Mouse (Mus musculus) layer of hippocampus, adult 8-10 months (tissue): ENCODE results near the gene Zbtb48. TPM values are rescaled to one million over a fixed set of nuclear protein-coding genes. Genes with fewer than 3 reads are reported as not detected.
A peak's percentile ranks its signal among the peaks of the same experiment; 100 is the strongest.

Source experiments
- DNase-seq, 2 experiments: peaks; one replicate each; pipeline ENCODE4 v3.0.0; 2022; ENCODE audit warnings: low spot score in 2 of 2
- total RNA-seq, 4 experiments: library from RNA; stranded (reverse); gene quantifications; 2 replicates each; pipeline ENCODE4 v1.2.4; 2022

The Zbtb48 gene
- total RNA-seq, 4 experiments from 2014 or later: 13.8 to 17.6 (median 15.8) TPM

DNA sequence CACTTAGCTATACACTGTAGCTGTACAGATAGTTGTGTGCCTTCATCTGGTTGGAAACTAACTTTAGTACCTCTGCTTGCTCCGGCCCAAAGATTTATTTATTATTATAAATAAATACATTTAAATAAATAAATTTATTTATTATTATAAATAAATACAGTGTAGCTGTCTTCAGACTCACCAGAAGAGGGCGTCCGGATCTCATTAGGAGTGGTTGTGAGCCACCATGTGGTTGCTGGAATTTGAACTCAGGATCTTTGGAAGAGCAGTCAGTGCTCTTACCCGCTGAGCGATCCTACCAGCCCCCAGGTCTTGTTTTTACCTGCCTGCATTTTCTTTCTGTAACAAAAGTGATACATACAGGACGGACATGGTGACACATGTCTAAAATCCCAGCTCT, 21.3 kb downstream of the Zbtb48 start:
- no peak for DNase-seq

DNA sequence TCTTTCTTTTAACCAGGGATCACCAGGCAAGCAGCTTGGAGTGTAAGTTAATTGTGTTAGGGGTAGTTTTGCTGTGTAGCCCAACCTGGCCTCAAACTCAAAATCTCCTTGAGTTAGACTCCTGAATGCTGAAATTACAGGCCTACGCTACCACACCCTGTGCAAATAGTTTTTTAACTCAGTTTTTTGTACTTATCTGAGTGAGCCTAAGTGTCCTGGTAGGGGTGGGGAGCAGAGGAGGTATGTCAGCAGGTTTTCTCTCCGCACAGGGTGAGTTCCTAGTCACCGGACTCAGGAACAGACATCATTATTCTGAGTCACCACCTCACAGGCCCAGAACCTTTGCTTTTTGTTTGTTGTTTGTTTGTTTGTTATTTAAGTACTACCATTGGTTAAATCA, 25.4 kb downstream of the Zbtb48 start:
- no peak for DNase-seq

DNA sequence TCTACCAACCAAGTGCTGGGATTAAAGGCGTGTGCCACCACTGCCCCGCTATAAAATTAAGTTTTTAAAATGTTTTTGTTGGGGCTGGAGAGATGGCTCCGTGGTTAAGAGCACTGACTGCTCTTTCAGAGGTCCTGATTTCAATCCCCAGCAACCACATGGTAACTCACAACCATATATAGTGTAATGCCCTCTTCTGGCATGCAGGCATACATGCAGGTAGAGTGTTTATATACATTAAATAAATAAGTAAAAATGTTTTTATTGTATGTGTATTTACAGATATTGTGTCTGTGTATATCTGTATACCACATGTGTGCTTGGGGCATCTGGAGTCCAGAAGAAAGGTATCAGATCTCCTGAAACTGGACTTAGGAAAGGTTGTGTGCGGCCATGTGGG, 26.1 kb downstream of the Zbtb48 start:
- no peak for DNase-seq

- DNase-seq: no peak
Measured at GRCm38 (mm10) chr4:152000906-152001305, 26.6 kb downstream of the Zbtb48 start.

GRCm38 (mm10) chr4:151999481-151999880, 28.0 kb downstream of the Zbtb48 start:
- no peak for DNase-seq

- no peak for DNase-seq
Measured at GRCm38 (mm10) chr4:151997701-151998100, 29.8 kb downstream of the Zbtb48 start.

DNA sequence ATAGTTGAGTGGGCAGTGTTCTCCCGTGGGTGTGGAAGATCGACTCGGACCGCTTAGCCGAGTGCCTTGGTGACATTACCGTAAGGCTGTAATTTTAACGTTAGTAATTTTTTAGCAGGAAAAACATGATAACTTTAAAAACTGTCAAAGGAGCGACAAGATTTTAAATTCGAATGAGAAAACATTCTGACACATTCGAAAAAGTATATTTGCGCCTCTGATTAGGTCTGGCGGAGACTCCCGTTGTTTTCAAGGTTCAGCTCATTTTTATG, 30.6 kb downstream of the Zbtb48 start:
- DNase-seq: no peak

DNA sequence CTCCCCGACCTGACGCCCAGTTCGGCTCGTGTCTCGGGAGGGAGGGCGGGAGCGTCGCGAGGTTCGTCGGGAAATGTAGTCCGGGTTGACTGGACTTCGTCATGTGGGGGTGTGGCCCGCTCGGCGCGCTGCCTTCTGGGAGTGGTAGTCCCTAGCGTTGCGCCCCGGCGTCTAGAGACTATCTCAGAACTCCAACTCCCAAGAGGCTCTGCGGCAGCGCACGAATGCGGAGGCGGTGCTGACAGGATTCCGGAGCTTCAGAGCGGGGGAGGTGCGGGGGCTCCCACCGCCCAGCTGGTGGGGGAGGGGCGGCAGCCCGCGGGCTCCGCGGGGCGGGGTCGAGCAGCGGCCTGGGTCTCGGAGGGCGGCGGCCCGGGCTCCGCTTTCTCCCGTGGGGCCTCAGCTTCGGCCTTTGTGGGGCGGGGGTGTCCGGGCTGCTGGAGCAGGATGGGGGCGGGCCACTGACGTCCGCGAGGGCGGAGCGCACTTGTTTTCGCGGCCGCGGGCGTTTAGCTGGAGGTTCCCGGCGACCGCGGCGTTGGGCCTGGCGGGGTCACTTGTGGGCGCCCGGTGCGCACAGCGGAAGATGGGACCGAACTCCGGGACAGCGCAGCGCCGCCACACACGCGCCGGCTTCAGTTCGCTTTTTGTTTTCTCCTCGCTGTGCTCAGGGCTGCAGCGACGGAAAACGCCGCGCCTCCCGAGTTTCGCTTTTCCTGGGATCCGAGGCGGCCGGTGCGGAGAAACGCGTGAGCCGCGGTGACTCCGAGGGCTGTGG, 31.1 kb downstream of the Zbtb48 start, which contains the start of gene Phf13:
Gene Phf13 (minus strand): TSS at position 86 of the 778 bp plus-strand sequence.
- peak; percentile 99 for DNase-seq

- peak in 1 of 2 experiments; percentile 53 for DNase-seq
Measured at GRCm38 (mm10) chr4:151995371-151996172, 31.9 kb downstream of the Zbtb48 start.

GRCm38 (mm10) chr4:151994228-151995171, 33.0 kb downstream of the Zbtb48 start:
- no peak for DNase-seq

DNA sequence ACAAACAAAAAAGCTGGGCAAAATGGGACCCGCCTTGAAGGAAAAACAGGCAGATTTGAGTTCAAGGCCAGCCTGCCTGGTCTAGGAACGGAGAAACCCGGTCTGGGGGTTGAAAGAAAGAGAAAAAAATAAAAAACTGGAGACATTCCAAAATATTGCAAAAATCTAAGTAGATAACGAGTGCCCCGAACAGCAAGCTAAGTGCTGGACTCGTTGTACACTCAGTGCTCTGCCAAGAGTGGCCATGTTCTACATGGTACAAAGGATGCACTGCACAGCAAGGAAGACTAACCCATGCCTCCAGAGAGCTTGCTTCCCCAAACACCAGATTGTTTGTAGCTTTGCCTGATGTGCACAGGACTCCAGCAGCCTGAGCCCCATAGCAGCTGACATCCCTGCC, 34.4 kb downstream of the Zbtb48 start:
- no peak for DNase-seq

DNA sequence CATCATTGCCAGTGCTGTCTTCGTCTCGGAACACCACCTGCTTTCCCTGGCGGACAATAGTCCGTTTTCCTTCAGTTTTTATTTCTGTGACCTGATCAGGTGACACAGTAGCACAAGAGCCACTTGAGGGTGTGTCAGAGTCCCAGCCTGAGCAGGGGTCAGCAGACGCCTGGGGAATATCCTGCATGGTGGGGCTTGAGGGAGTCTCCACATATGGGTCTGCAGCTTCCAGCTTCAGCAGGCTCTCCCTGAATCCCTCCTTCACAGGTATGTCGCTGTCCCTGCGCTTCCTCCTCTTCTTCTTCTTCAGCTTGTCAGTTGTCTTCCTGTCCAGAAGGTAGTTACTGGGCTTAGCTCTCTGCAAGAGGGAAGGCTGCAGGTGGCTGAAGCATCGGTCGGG, 35.4 kb downstream of the Zbtb48 start:
- no peak for DNase-seq

- DNase-seq: no peak
Measured at GRCm38 (mm10) chr4:151989110-151989488, 38.4 kb downstream of the Zbtb48 start.

DNA sequence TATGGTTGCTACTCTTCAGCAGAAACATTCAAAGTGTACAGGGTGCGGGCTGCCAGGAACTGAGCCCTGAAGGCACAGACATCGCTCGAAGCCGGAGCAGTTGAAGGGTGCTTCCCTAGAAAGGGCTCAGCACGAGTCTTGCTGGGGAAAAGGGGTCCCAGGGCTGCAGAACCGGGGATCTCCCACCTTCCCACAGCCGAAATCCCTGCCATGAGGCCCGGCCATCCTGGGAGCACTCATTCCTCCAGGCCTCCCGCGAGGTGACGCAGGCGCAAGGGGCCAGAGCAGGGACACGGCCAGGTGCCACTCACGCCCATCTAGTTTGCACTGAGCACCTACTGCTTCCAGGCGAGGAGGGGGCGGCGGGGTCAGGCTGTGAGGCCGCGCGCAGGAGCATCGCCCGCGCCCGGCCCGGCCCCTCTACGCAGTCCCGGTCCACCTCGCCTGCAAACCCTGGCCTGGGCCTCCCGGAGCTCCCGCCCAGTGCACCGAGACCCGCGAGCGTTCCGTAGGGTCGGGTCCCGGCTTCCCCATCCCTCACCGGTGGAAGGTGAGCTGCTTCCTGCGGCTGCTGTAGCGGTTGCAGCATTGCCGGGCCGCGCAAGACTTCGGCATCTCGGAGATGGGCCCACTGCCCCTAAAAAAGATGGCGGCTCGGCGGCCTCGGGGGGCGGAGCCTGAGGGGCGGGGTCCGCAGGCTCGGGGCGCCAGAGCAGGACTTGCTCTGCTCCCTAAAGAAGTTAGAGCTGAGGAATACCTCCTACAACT, 38.9 kb downstream of the Zbtb48 start, which contains the start of gene Thap3:
Gene Thap3 (minus strand): TSS at position 656 of the 768 bp plus-strand sequence.
- DNase-seq: peak in 1 of 2 experiments; percentile 72

DNA sequence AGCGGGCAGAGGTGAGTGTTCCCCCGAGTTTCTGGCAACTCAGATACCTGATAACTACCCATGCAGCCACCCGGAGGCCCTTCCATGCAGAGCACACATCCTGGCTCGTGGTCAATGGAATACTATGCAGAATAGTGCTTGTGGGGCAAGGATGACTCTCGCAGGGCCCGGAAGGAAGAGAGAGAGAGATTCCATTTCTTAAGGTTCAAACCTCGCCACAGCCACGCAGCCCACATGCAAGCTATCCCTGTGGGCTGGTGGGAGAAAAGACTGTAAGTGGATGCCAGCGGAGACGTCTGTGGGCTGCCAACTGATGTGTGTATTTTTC, 39.5 kb downstream of the Zbtb48 start:
- no peak for DNase-seq

- DNase-seq: no peak
Measured at GRCm38 (mm10) chr4:151986650-151987049, 40.8 kb downstream of the Zbtb48 start.

DNA sequence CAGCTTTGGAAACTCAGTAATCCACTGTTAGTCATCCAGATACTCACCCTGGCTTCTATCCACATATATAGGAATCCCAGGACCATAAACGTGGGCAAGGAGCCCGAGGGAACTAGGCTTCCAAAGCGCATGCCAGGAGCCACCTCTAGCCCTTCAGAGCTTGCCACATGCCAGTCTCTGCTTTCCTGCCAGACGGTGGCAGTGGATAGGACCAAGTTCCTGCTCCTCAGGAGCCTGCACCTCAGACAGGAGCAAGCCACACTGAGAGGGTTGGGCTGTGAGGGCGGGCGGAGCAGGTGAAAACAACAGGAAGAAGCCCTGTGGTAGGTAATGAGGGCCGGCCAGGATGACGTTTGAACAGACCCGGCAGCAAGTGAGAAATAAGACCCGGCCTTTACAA, 41.6 kb downstream of the Zbtb48 start:
- no peak for DNase-seq

DNA sequence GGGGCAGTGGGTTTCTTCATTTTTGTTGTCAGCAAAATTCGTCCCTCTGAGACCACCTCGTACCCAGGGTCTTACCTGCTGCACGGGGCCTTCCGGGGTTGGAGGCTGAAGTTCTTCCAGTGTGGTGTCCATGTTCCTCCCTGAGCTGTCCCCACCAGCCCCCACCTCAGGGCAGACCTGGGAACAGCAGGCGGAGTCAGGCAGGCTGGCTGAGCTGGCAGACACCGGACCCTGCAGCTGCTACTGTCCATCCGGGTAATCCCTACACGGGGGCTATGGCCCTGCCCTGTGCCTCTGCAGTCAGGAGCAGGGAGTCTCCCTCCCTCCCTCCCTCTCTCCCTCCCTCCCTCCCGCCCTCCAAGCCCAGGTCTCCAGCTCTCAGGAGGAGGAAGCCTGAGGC, 43.9 kb downstream of the Zbtb48 start:
- no peak for DNase-seq

DNA sequence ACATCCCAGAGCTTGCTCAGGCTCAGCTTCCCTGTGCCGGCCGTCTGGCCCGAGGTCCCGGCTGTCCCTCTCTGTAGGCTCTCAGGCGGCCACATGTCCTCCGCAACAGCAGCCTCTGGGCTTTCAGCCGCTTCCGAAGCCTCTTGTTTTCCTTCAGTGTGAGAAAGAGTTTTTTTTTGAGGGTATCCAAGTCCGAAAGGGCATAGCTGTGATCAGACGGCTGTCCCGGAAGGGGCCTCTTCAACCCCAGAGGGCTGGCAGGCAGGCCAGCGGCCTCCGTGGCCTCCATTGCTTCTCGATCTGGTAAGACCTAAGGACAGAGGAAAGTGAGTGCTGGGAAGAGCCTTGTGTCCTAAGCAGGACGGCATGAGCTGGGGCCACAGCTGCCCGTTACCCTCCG, 44.4 kb downstream of the Zbtb48 start:
- DNase-seq: peak in 1 of 2 experiments; percentile 2

DNA sequence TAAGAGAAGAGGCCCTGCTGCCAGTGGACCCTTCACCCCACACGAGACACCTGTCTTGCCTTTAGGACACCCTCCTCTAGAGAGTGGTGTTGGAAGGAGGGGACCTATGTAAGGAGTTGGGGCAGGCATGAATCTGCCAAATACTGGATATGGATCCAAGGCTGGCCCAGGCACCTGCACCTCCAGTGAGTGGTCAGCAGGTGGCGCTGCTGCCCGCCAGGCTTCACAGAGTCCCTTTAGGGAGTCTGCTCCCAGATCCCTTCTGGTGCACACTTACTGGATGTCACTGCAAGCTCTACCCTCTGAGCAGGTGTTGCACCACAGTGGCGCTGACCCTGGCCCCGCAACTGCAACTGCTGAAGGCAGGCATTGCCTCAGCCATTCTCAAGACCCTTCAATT, 46.1 kb downstream of the Zbtb48 start:
- peak; percentile 77 to 90 for DNase-seq

GRCm38 (mm10) chr4:151980699-151981098, 46.8 kb downstream of the Zbtb48 start:
- DNase-seq: no peak
